Mouse (Mus musculus) neural tube, embryonic 11.5 days (tissue): ENCODE data around the gene Cyp21a1. TPM values are rescaled to one million over a fixed set of nuclear protein-coding genes. Genes with fewer than 3 reads are reported as not detected.
"Not testable (repeated sequence)": the region's sequence is repeated elsewhere in the genome, so short reads cannot be mapped to it uniquely, and the experiment has no call there.

Experiments
- ATAC-seq: fragments of 200-750 bp; cut with Nextera tagmentation; 2 replicates; pipeline ENCODE4 v1.8.0; 2017; ENCODE audit warnings: moderate number of reproducible peaks, mild to moderate bottlenecking, moderate TSS enrichment, moderate library complexity; ENCODE audit not compliant: insufficient read depth, low FRiP score, low TSS enrichment
- DNase-seq: peaks from one replicate; pipeline ENCODE4 v3.0.0-alpha.2; 2015; ENCODE audit warnings: low spot score
- H3K27ac ChIP-seq: fragments of 300-500 bp; sonication (generic); 2 replicates; pipeline ENCODE4 v1.5.1; 2014; ENCODE audit warnings: low read depth, mild to moderate bottlenecking, low read length
- H3K27me3 ChIP-seq: fragments of 300-500 bp; sonication (generic); 2 replicates; pipeline ENCODE4 v1.6.1; 2014; ENCODE audit warnings: mild to moderate bottlenecking, low read length, mixed read lengths; ENCODE audit not compliant: control insufficient read depth, insufficient read depth
- H3K36me3 ChIP-seq: fragments of 300-500 bp; sonication (generic); 2 replicates; pipeline ENCODE4 v1.6.1; 2014; ENCODE audit warnings: mild to moderate bottlenecking, low read length, moderate library complexity, mixed read lengths; ENCODE audit not compliant: control insufficient read depth, insufficient read depth
- H3K4me1 ChIP-seq: fragments of 300-500 bp; sonication (generic); 2 replicates; pipeline ENCODE4 v1.6.1; 2014; ENCODE audit warnings: low read length, mixed read lengths; ENCODE audit not compliant: control insufficient read depth, insufficient read depth
- H3K4me2 ChIP-seq: fragments of 300-500 bp; sonication (generic); 2 replicates; pipeline ENCODE4 v1.6.1; 2014; ENCODE audit warnings: low read depth, mild to moderate bottlenecking, moderate library complexity
- H3K4me3 ChIP-seq: fragments of 300-500 bp; sonication (generic); 2 replicates; pipeline ENCODE4 v1.5.1; 2014; ENCODE audit warnings: low read depth, low read length
- H3K9ac ChIP-seq: fragments of 300-500 bp; sonication (generic); 2 replicates; pipeline ENCODE4 v1.6.1; 2014; ENCODE audit warnings: mild to moderate bottlenecking, low read length
- H3K9me3 ChIP-seq: fragments of 300-500 bp; sonication (generic); 2 replicates; pipeline ENCODE4 v1.6.1; 2016; ENCODE audit warnings: low read length; ENCODE audit not compliant: control insufficient read depth
- WGBS: fragments of 180-500 bp; shearing (Covaris S2); extraction: QIAGEN DNeasy Blood & Tissue Kit; methylation state at CpG from one replicate; pipeline ENCODE4 v1.1.7; 2014; 5-methylcytosine and 5-hydroxymethylcytosine counted together
- polyA plus RNA-seq: library from polyadenylated mRNA; unstranded; fragments of >200 nt; fragmentation: Nextera tagmentation; extraction: Ambion mirVana; gene quantifications from 2 replicates; pipeline ENCODE4 v1.2.1, GENCODE M21; 2014

Gene Cyp21a1
- polyA plus RNA-seq, 1 experiment from 2014 or later, result not detected

GRCm38 (mm10) chr17:34798866-34799530, 5.4 kb downstream of the Cyp21a1 start:
- WGBS, result 87% methylated on average over 13 of the region's 17 CpGs
- Histone ChIP-seq H3K4me2 (no peak overlapping the region), H3K9ac (no peak overlapping the region), H3K4me1 (no peaks in the 10 kb centered on the region), H3K27ac (no peak overlapping the region), H3K27me3 (no peaks in the 10 kb centered on the region), H3K9me3 (no peaks in the 10 kb centered on the region), H3K36me3 (no peaks in the 10 kb centered on the region), H3K4me3 (no peak overlapping the region)
- no peak for ATAC-seq
- no peak for DNase-seq

GRCm38 (mm10) chr17:34798071-34798470, 6.3 kb downstream of the Cyp21a1 start:
- H3K27me3 ChIP-seq, H3K4me2 ChIP-seq, DNase-seq, H3K36me3 ChIP-seq, ATAC-seq, H3K4me3 ChIP-seq, H3K4me1 ChIP-seq, H3K9ac ChIP-seq, H3K9me3 ChIP-seq, H3K27ac ChIP-seq: not testable (repeated sequence)
- WGBS, result 87% methylated on average over 7 of the region's 7 CpGs

- H3K4me3 ChIP-seq, DNase-seq, H3K36me3 ChIP-seq, H3K9ac ChIP-seq, H3K27ac ChIP-seq, H3K27me3 ChIP-seq, H3K9me3 ChIP-seq, H3K4me2 ChIP-seq, ATAC-seq, H3K4me1 ChIP-seq: not testable (repeated sequence)
- WGBS, result 85% methylated on average over 10 of the region's 10 CpGs
These were observed 7.0 kb downstream of the Cyp21a1 start for GRCm38 (mm10) chr17:34797211-34797995.

- H3K36me3 ChIP-seq, result no peaks in the 10 kb centered on the region
- no peak overlapping the region for H3K27ac ChIP-seq
- no peaks in the 10 kb centered on the region for H3K9me3 ChIP-seq
- H3K27me3 ChIP-seq, result no peaks in the 10 kb centered on the region
- WGBS, result 88% methylated on average over 8 of the region's 8 CpGs
- no peak for DNase-seq
- no peak overlapping the region for H3K4me2 ChIP-seq
- H3K4me3 ChIP-seq, result no peak overlapping the region
- no peaks in the 10 kb centered on the region for H3K4me1 ChIP-seq
- no peak overlapping the region for H3K9ac ChIP-seq
- no peak for ATAC-seq
These were observed 7.8 kb downstream of the Cyp21a1 start for GRCm38 (mm10) chr17:34796311-34797140.

- Histone ChIP-seq H3K4me3 (no peak overlapping the region), H3K27me3 (no peaks in the 10 kb centered on the region), H3K4me1 (no peaks in the 10 kb centered on the region), H3K4me2 (no peak overlapping the region), H3K9ac (no peak overlapping the region), H3K36me3 (no peaks in the 10 kb centered on the region), H3K9me3 (no peaks in the 10 kb centered on the region), H3K27ac (no peak overlapping the region)
- WGBS, result 68% methylated on average over 9 of the region's 9 CpGs
- no peak for DNase-seq
- ATAC-seq, result no peak
These were observed 8.7 kb downstream of the Cyp21a1 start for GRCm38 (mm10) chr17:34795633-34796032.

GRCm38 (mm10) chr17:34795016-34795415, 9.3 kb downstream of the Cyp21a1 start:
- Histone ChIP-seq H3K9ac (no peak overlapping the region), H3K27ac (no peak overlapping the region), H3K9me3 (no peaks in the 10 kb centered on the region), H3K36me3 (no peaks in the 10 kb centered on the region), H3K27me3 (no peaks in the 10 kb centered on the region), H3K4me1 (no peaks in the 10 kb centered on the region), H3K4me2 (no peak overlapping the region), H3K4me3 (no peak overlapping the region)
- whole genome bisulfite sequencing, result 91% methylated on average over 10 of the region's 10 CpGs
- no peak for ATAC-seq
- no peak for DNase-seq

GRCm38 (mm10) chr17:34777680-34778325, 26.6 kb downstream of the Cyp21a1 start:
- 81% methylated on average over 9 of the region's 9 CpGs for WGBS
- Histone ChIP-seq H3K27me3 (no peaks in the 10 kb centered on the region), H3K4me2 (no peak overlapping the region), H3K9ac (no peak overlapping the region), H3K27ac (no peak overlapping the region), H3K4me1 (no peaks in the 10 kb centered on the region), H3K9me3 (0 out of 2 replicates have a peak, but pooled peaks cover 3% of the 10 kb centered on the region), H3K4me3 (no peak overlapping the region), H3K36me3 (no peaks in the 10 kb centered on the region)
- DNase-seq, result no peak
- no peak for ATAC-seq

GRCm38 (mm10) chr17:34761471-34761870, 42.9 kb downstream of the Cyp21a1 start:
- no peak for ATAC-seq

More at GRCm38 (mm10) chr17:34761471-34761870, 42.9 kb downstream of the Cyp21a1 start:
- Histone ChIP-seq H3K9me3 (no peaks in the 10 kb centered on the region), H3K27ac (no peak overlapping the region), H3K4me2 (no peak overlapping the region), H3K27me3 (no peaks in the 10 kb centered on the region), H3K36me3 (no peaks in the 10 kb centered on the region), H3K4me1 (no peaks in the 10 kb centered on the region), H3K9ac (no peak overlapping the region), H3K4me3 (no peak overlapping the region)
- DNase-seq, result no peak
- 87% methylated on average over 3 of the region's 3 CpGs for WGBS
